Mouse (Mus musculus): ENCODE results near the gene Itpr1.

DNA sequence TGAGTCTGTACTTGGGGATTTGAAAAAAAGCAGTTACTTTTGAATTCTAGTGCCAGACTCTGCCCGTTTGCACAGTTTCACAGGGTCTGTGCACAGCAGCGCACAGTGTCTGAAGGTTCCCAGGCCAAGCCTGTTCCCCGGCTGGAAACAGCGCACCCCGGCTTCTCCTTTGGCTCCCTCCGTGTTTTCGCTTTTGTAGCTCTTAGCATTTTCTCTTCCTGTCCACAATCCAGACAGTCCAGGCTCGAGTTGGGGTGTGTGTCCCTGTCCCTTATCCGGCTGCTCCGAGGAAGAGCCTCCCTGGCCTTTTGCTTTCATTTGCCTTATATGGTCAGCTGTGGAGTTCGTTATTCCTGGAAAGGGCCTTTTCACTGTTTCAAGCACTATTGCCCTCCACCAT, 93.3 kb downstream of the Itpr1 start:
- TF ChIP-seq GATA1 (IDR thresholded peaks at IDR 0.05; ENCODE audit: low read length) (no peak), TAL1 (IDR thresholded peaks at IDR 0.05; ENCODE audit: low read length) (no peak)

Data from erythroblast, embryonic 14.5 days (primary cell).